Mouse (Mus musculus) kidney, adult 2 months (tissue): ENCODE results near the gene Rxrg.

Experiments
- CTCF ChIP-seq: fragments of 200-500 bp; conservative IDR thresholded peaks from 2 replicates; pipeline ENCODE4 v1.5.1; 2011; ENCODE audit warnings: low read depth, mild to moderate bottlenecking, control low read depth, low read length, moderate library complexity, mixed read lengths; ENCODE audit not compliant: insufficient read depth, insufficient read length
- POLR2A ChIP-seq: fragments of 200-500 bp; IDR thresholded peaks from one replicate; pipeline ENCODE4 v1.6.1; 2011; ENCODE audit warnings: low read depth, low read length, control low read depth

GRCm38 (mm10) chr1:167660521-167661101 lies 62.4 kb downstream of the Rxrg start:
- TF ChIP-seq POLR2A = no peak
- TF ChIP-seq CTCF = no peak
